Mouse (Mus musculus) megakaryocyte, embryonic 14.5 days (primary cell): ENCODE results near the gene Rbm20. TPM values are rescaled to one million over a fixed set of nuclear protein-coding genes. Genes with fewer than 3 reads are reported as not detected.
"Not testable (repeated sequence)": the region's sequence is repeated elsewhere in the genome, so short reads cannot be mapped to it uniquely, and the experiment has no call there.

Experiments used
- H3K27me3 ChIP-seq: replicated peaks from 2 replicates; pipeline ENCODE3; 2012; ENCODE audit warnings: inconsistent platforms
- H3K36me3 ChIP-seq: replicated peaks from 2 replicates; pipeline ENCODE3; 2012; ENCODE audit warnings: low read length, inconsistent platforms, mixed read lengths
- H3K4me1 ChIP-seq: 2 replicates; pipeline ENCODE4 v1.6.1; 2012; ENCODE audit warnings: inconsistent platforms
- H3K4me3 ChIP-seq: replicated peaks from 2 replicates; pipeline ENCODE3; 2012; ENCODE audit warnings: moderate library complexity, mild to moderate bottlenecking, inconsistent platforms
- H3K9me3 ChIP-seq: 2 replicates; pipeline ENCODE4 v1.6.1; 2012; ENCODE audit warnings: inconsistent platforms
- FLI1 ChIP-seq: IDR thresholded peaks from 2 replicates; pipeline ENCODE4 v1.6.1; 2012; ENCODE audit warnings: low read length, inconsistent platforms, mixed read lengths
- GATA1 ChIP-seq: IDR thresholded peaks from 3 replicates; pipeline ENCODE4 v1.6.1; 2012; ENCODE audit warnings: mixed read lengths, low read length, inconsistent platforms, borderline replicate concordance
- polyA plus RNA-seq: library from polyadenylated mRNA; stranded (reverse); fragments of >175 nt; gene quantifications from 2 replicates; pipeline ENCODE4 v1.2.3, GENCODE M21; 2012; ENCODE audit warnings: low replicate concordance; ENCODE audit not compliant: insufficient read depth

The Rbm20 gene
- polyA plus RNA-seq, 1 experiment, result not detected

GRCm38 (mm10) chr19:53650921-53651320 lies 26.2 kb upstream of the Rbm20 start:
- TF ChIP-seq FLI1 (no peak), GATA1 (no peak)
- Histone ChIP-seq H3K9me3 (no peaks in the 10 kb centered on the region), H3K27me3 (peaks cover 2% of the 10 kb centered on the region)

GRCm38 (mm10) chr19:53652267-53652666 lies 24.8 kb upstream of the Rbm20 start:
- H3K27me3 ChIP-seq, result peaks cover 2% of the 10 kb centered on the region
- peaks cover 24% of the 10 kb centered on the region for H3K36me3 ChIP-seq
- no peak for TF ChIP-seq FLI1
- TF ChIP-seq GATA1, result no peak
- no peaks in the 10 kb centered on the region for H3K9me3 ChIP-seq
- H3K4me1 ChIP-seq, result peaks cover 9% of the 10 kb centered on the region; the same call in 1 of the 2 replicates
- no peak overlapping the region for H3K4me3 ChIP-seq

More at GRCm38 (mm10) chr19:53650921-53651320, 26.2 kb upstream of the Rbm20 start:
- peaks cover 38% of the 10 kb centered on the region for H3K36me3 ChIP-seq
- no peak overlapping the region for H3K4me3 ChIP-seq
- peaks cover 8% of the 10 kb centered on the region; the same call in 1 of the 2 replicates for H3K4me1 ChIP-seq

DNA sequence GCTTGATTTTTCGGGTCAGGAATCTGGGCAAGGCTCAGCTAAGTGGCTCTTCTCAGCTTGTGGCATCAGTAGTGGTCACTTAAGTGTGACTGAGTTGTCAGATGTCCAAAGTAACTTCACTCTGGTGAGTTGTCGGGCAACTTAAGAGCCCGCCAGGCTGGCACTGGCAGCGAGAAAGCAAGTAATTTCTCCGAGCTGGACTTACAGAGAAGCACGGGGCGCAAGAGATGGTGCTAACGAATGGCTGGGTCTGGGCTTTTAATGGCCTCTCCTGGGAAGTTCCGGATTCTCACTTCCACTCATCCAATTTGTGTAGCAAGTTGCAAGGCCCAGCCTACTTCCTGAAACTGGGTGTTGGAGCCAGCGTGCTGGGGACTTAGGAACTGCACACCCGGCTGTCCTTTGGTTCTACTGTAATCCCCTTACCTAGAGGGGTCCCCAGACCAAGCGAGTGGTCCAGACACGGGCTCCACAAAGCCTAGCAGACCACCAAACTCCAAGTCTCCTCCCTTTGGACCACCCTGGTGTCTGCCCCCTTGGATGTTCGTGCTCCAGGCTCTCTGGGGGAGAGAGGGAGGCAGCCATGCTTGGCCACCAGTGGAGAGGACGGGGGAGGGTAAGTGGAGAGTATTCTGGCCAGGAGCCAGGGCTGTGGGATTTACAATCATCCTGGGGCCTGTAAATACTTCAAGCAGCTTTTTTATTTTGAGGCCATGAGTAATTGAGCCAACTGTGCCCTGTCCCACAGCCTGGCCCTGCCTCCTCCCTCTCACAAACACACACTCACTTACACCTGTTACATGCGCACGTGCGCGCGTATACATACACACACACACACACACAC lies 23.3 kb upstream of the Rbm20 start:
- peaks cover 13% of the 10 kb centered on the region for H3K27me3 ChIP-seq
- no peak for TF ChIP-seq FLI1
- no peak for TF ChIP-seq GATA1

DNA sequence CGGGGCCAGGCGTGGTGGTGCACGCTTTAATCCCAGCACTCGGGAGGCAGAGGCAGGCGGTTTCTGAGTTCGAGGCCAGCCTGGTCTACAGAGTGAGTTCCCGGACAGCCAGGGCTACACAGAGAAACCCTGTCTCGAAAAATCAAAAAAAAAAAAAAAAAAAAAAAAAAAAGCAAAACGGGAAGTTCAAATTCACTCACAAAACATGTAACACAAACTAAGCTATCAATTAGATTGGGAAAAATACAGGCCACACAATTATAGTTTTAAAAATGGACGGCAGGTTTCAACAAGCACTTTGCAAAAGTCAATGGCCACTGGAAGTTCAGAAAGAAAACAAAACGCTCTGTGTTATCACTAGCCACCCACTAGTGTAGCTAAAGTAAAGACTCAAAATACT lies 20.7 kb upstream of the Rbm20 start:
- H3K9me3 ChIP-seq, H3K4me1 ChIP-seq, H3K4me3 ChIP-seq, H3K36me3 ChIP-seq: not testable (repeated sequence)
- peaks cover 29% of the 10 kb centered on the region for H3K27me3 ChIP-seq

More for the DNA sequence above, 23.3 kb upstream of the Rbm20 start:
- Histone ChIP-seq H3K4me3 (no peak overlapping the region), H3K4me1 (peaks cover 12% of the 10 kb centered on the region; the same call in 1 of the 2 replicates), H3K36me3 (peaks cover 12% of the 10 kb centered on the region), H3K9me3 (no peaks in the 10 kb centered on the region)

- no peaks in the 10 kb centered on the region for H3K36me3 ChIP-seq
- no peak overlapping the region for H3K4me3 ChIP-seq
- H3K27me3 ChIP-seq, result peaks cover 34% of the 10 kb centered on the region
- no peaks in the 10 kb centered on the region for H3K9me3 ChIP-seq
- H3K4me1 ChIP-seq, result peaks cover 9% of the 10 kb centered on the region; the same call in 1 of the 2 replicates
- TF ChIP-seq FLI1 (no peak), GATA1 (no peak)
Observed at GRCm38 (mm10) chr19:53657437-53657836, 19.7 kb upstream of the Rbm20 start.

DNA sequence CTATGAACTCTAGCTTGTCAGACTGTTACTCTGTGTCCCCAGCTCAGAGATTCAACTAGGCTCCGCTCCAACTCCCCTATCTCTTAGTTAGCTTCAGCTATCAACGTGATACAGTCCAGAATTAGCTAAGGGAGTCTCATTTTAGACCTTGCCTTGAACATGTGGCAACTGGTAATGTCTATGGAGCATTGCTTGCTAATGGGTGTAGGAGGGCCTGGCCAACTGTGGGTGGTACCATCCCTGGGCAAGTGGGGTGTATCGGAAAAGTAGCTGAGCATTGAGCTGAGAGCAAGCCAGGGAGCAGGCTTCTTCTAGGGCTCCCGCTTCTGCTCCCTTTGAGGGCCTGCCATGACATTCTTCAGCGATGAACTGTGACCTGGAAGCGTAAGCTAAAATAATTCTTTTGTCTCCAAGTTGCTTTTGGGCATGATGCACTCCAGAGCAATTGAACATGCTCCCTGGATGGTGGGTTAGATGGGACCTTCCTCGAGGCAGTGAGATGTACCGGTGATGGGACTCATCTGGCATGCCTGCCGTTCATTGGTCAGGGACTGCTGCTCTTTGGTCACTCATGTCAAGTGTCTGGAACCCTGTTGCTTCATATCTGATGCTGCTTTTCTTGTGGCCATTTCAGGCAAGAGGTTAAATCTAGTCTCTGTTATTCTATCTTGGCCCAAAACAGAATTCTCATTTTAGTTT lies 16.2 kb upstream of the Rbm20 start:
- no peaks in the 10 kb centered on the region for H3K36me3 ChIP-seq
- H3K4me1 ChIP-seq, result 0 out of 2 replicates have a peak, but pooled peaks cover 4% of the 10 kb centered on the region
- no peak overlapping the region for H3K4me3 ChIP-seq
- no peak for TF ChIP-seq FLI1
- TF ChIP-seq GATA1, result no peak
- H3K27me3 ChIP-seq, result peaks cover 38% of the 10 kb centered on the region
- H3K9me3 ChIP-seq, result 0 out of 2 replicates have a peak, but pooled peaks cover 2% of the 10 kb centered on the region

DNA sequence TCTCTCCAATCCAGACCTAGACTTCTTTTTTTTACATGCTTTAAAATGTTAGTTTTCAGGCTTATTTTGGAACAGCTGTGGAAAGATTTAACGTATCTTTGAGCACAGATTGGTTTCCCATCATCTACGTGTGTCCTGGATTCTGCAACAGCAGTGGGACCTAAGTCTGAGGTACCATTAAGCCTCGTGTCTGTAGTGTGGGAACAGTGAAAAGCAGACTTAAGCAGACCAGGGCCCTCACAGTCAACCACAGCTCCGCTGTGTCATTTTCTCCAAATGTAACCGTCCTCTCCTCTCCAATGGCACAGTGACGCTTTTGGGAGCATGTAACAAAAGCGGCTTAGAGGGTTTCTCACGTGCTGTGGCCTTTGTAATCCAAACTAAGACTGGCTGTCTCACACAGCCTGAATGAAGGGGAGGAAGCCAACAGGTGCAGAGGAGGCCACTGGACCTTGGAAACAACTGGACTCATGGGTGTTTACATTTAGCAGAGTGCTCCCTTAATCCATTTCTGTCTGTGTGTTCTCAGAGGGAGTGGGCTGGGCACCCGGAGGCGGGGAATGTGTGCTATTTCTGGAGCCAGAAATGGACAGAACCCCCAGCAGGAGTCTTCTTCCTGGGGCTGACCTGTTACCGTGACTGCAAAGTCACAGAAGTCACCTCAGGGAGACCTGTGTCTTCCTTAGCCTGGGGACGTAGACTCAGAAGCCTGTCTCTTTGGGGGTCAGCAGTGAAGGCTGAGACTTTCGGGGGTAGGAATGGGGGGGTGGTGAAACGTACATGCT lies 15.0 kb upstream of the Rbm20 start:
- Histone ChIP-seq H3K4me3 (no peak overlapping the region), H3K36me3 (no peaks in the 10 kb centered on the region), H3K27me3 (peaks cover 43% of the 10 kb centered on the region), H3K9me3 (0 out of 2 replicates have a peak, but pooled peaks cover 2% of the 10 kb centered on the region), H3K4me1 (0 out of 2 replicates have a peak, but pooled peaks cover 4% of the 10 kb centered on the region)
- TF ChIP-seq FLI1, result no peak
- no peak for TF ChIP-seq GATA1

GRCm38 (mm10) chr19:53664831-53665230 lies 12.3 kb upstream of the Rbm20 start:
- Histone ChIP-seq H3K4me1 (no peaks in the 10 kb centered on the region), H3K27me3 (peaks cover 40% of the 10 kb centered on the region), H3K9me3 (0 out of 2 replicates have a peak, but pooled peaks cover 2% of the 10 kb centered on the region), H3K4me3 (no peak overlapping the region), H3K36me3 (no peaks in the 10 kb centered on the region)
- TF ChIP-seq GATA1, result no peak
- TF ChIP-seq FLI1, result no peak

GRCm38 (mm10) chr19:53665391-53665790 lies 11.7 kb upstream of the Rbm20 start:
- H3K9me3 ChIP-seq, result 0 out of 2 replicates have a peak, but pooled peaks cover 2% of the 10 kb centered on the region
- peaks cover under 1% of the 10 kb centered on the region; the same call in 1 of the 2 replicates for H3K4me1 ChIP-seq
- H3K36me3 ChIP-seq, result no peaks in the 10 kb centered on the region
- peaks cover 43% of the 10 kb centered on the region for H3K27me3 ChIP-seq
- H3K4me3 ChIP-seq, result no peak overlapping the region
- no peak for TF ChIP-seq FLI1
- no peak for TF ChIP-seq GATA1
